Mouse (Mus musculus) intestine, embryonic 15.5 days (tissue): ENCODE measurements around the gene Prr23a3. TPM values are rescaled to one million over a fixed set of nuclear protein-coding genes. Genes with fewer than 3 reads are reported as not detected.

Experiments used
- ATAC-seq: fragments of 200-750 bp; cut with Nextera tagmentation; 2 replicates; pipeline ENCODE4 v1.8.0; 2017; ENCODE audit warnings: moderate TSS enrichment, moderate library complexity
- H3K27ac ChIP-seq: fragments of 300-500 bp; sonication (generic); 2 replicates; pipeline ENCODE4 v1.5.1; 2015; ENCODE audit warnings: mild to moderate bottlenecking, inconsistent platforms
- H3K27me3 ChIP-seq: fragments of 300-500 bp; sonication (generic); replicated peaks from 2 replicates; pipeline ENCODE4 v1.6.1; 2015; ENCODE audit warnings: inconsistent platforms
- H3K36me3 ChIP-seq: fragments of 300-500 bp; sonication (generic); 2 replicates; pipeline ENCODE4 v1.6.1; 2015; ENCODE audit warnings: inconsistent platforms
- H3K4me1 ChIP-seq: fragments of 300-500 bp; sonication (generic); replicated peaks from 2 replicates; pipeline ENCODE4 v1.6.1; 2015; ENCODE audit warnings: inconsistent platforms
- H3K4me2 ChIP-seq: fragments of 300-500 bp; sonication (generic); replicated peaks from 2 replicates; pipeline ENCODE4 v1.6.1; 2015; ENCODE audit warnings: mild to moderate bottlenecking, inconsistent platforms
- H3K4me3 ChIP-seq: fragments of 300-500 bp; sonication (generic); replicated peaks from 2 replicates; pipeline ENCODE4 v1.5.1; 2015; ENCODE audit warnings: inconsistent platforms
- H3K9ac ChIP-seq: fragments of 300-500 bp; sonication (generic); 2 replicates; pipeline ENCODE4 v1.6.1; 2015; ENCODE audit warnings: inconsistent platforms
- H3K9me3 ChIP-seq: fragments of 300-500 bp; sonication (generic); 2 replicates; pipeline ENCODE4 v1.6.1; 2016; ENCODE audit warnings: inconsistent platforms
- WGBS: fragments of 180-500 bp; shearing (Covaris S2); methylation state at CpG from one replicate; pipeline ENCODE4 v1.1.7; 2015; 5-methylcytosine and 5-hydroxymethylcytosine counted together
- polyA plus RNA-seq: library from polyadenylated mRNA; unstranded; fragments of >200 nt; fragmentation: Nextera tagmentation; extraction: Ambion mirVana; gene quantifications from 2 replicates; pipeline ENCODE4 v1.2.1, GENCODE M21; 2015

Prr23a3 gene
- polyA plus RNA-seq, 1 experiment from 2014 or later = not detected

DNA sequence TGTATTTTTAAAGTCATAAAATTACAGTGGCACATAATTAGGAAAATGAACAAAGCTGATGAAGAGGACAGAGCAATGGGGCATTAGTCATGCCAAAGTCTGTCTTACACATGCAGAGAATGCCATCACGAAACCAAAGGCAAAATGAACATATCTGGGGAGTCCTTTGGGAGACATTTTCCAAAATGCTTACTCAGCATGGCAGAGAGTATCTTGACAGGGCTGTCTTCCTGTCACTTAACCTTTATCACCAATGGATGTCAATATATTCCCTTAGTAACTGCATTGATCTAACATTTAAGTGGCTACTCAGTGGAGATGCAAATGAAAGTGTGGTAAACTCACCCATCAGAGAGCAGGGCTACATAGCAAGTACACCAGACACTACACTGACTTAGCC is 36.9 kb downstream of the Prr23a3 start:
- no peak overlapping the region for H3K9ac ChIP-seq
- H3K36me3 ChIP-seq = no peaks in the 10 kb centered on the region
- WGBS = 81% methylated on average over 1 of the region's 1 CpGs
- H3K4me1 ChIP-seq = no peaks in the 10 kb centered on the region
- no peak overlapping the region for H3K27ac ChIP-seq
- no peaks in the 10 kb centered on the region for H3K27me3 ChIP-seq
- ATAC-seq = no peak
- no peak overlapping the region for H3K4me3 ChIP-seq
- H3K9me3 ChIP-seq = no peaks in the 10 kb centered on the region
- no peak overlapping the region for H3K4me2 ChIP-seq

DNA sequence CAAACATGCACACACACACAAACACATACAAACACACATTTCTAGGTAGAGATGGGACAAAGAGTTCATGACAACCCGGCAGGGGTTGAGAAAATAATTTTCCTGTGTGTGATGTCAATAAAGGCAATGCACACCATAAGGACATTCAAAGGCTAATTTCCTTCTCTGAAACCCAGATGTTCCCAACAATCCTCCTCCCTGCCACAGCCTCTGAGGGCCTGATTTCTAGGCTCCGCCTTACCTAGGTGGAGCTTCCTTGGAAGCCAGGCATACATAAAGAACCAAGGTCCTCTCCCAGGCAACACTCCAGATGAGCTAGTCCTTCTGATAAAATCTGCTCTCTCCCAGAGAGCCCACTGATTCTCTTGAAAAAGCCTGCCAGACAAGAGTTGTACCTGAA is 38.3 kb downstream of the Prr23a3 start, which contains the start of gene 7420426K07Rik:
TSS of gene 7420426K07Rik (plus strand) at position 301 of the 400 bp plus-strand sequence.
- H3K4me2 ChIP-seq = no peak within 1 kb of the TSS
- no peaks in the 10 kb centered on the region for H3K9me3 ChIP-seq
- no peaks in the 10 kb centered on the region for H3K4me1 ChIP-seq
- H3K36me3 ChIP-seq = no peaks in the 10 kb centered on the region
- H3K27me3 ChIP-seq = no peaks in the 10 kb centered on the region
- H3K4me3 ChIP-seq = no peak within 1 kb of the TSS
- no peak within 1 kb of the TSS for H3K9ac ChIP-seq
- no peak within 1 kb of the TSS for H3K27ac ChIP-seq
- WGBS = 85% methylated on average over 2 of the region's 2 CpGs
- no peak for ATAC-seq

Other genes with a start within 250 kb of the Prr23a3 start
- gene Prr23a1, start 22.3 kb upstream of the Prr23a3 start, polyA plus RNA-seq = not detected in 2 replicates
- not detected in 2 replicates for gene Prr23a2, start 8.3 kb upstream of the Prr23a3 start, polyA plus RNA-seq
- gene 7420426K07Rik, start 38.4 kb downstream of the Prr23a3 start, polyA plus RNA-seq = not detected in 2 replicates
- not detected in 2 replicates for gene Foxl2, start 90.5 kb downstream of the Prr23a3 start, polyA plus RNA-seq
- gene Faim, start 121.6 kb downstream of the Prr23a3 start, polyA plus RNA-seq = 39.9 and 42.8 TPM in 2 replicates
- gene Gm1123, start 170.9 kb downstream of the Prr23a3 start, polyA plus RNA-seq = 14.5 and 15.5 TPM in 2 replicates